In genomic region chr5:151346626-151347025, GRCm38 (mm10) we compare ENCODE assay signal across 12 mouse cellular contexts.
A peak's percentile ranks its signal among the peaks of the same experiment; 100 is the strongest.
DNase-seq lines count a peak whose midpoint lies in the region; ATAC-seq and TF ChIP-seq lines count a peak whose summit lies in the region.
"Had no signal": no experiment of that assay in that cellular context is flagged by ENCODE, and none has a peak within 500 bp of the region (broad histone marks: within the 10 kb centered on the region; RNA-seq: fewer than 3 reads in every experiment).

No protein-coding gene starts in this region.

- TF ChIP-seq EP300 in heart, postnatal 0 days (IDR thresholded peaks at IDR 0.05; ENCODE audit: low read depth), result no peak

- DNase-seq in kidney, adult 18-20 months, result peak; percentile 25
- DNase-seq in adrenal gland, adult 18-20 months (ENCODE audit: low spot score in 2 of 2), result peak; percentile 73 to 83
- peak; percentile 20 for DNase-seq in heart, postnatal 0 days (ENCODE audit: low spot score)
- peak; percentile 5 to 32 for DNase-seq in lung, postnatal 4 days
- DNase-seq in embryo, embryonic 11 days, result no peak
- DNase-seq: lung, embryonic 14.5 days; thymus, postnatal 36 days had no signal

- no peak for TF ChIP-seq CTCF in heart, postnatal 0 days (IDR thresholded peaks at IDR 0.05; ENCODE audit: low read depth)

- H3K27me3 ChIP-seq in kidney, embryonic 15.5 days, result no peaks in the 10 kb centered on the region
- H3K27me3 ChIP-seq in heart, postnatal 0 days (ENCODE audit: control insufficient read depth, insufficient read depth, low read length), result no peaks in the 10 kb centered on the region
- H3K27me3 ChIP-seq: heart, embryonic 15.5 days had no signal

- ATAC-seq in kidney, embryonic 15.5 days (replicated peaks; ENCODE audit: low FRiP score), result no peak
- ATAC-seq in heart, postnatal 0 days (ENCODE audit: insufficient read depth, low read depth), result peak; percentile 53; the same call in 1 of the 2 replicates
- ATAC-seq in megakaryocyte, adult 5-6 weeks (ENCODE audit: poor library complexity, severe bottlenecking), result no peak
- ATAC-seq in CD4-positive, CD25-positive, alpha-beta regulatory T cell, adult 4 months, result no peak

- H3K27ac ChIP-seq in kidney, embryonic 15.5 days, result no peak overlapping the region
- no peak overlapping the region for H3K27ac ChIP-seq in heart, postnatal 0 days (ENCODE audit: low read depth)
- H3K27ac ChIP-seq: heart, embryonic 15.5 days had no signal

- no peaks in the 10 kb centered on the region for H3K4me1 ChIP-seq in kidney, embryonic 15.5 days
- H3K4me1 ChIP-seq in heart, postnatal 0 days (ENCODE audit: control insufficient read depth, insufficient read depth), result no peaks in the 10 kb centered on the region
- H3K4me1 ChIP-seq: heart, embryonic 15.5 days had no signal

- WGBS in kidney, embryonic 15.5 days, result 88% methylated on average over 8 of the region's 8 CpGs
- WGBS in heart, postnatal 0 days, result 75% methylated on average over 8 of the region's 8 CpGs

- no peak overlapping the region for H3K9ac ChIP-seq in kidney, embryonic 15.5 days
- H3K9ac ChIP-seq in heart, postnatal 0 days (replicated peaks; ENCODE audit: low read depth, low read length), result no peak overlapping the region
- H3K9ac ChIP-seq: heart, embryonic 15.5 days; lung, embryonic 14.5 days had no signal

- H3K4me3 ChIP-seq in kidney, embryonic 15.5 days (replicated peaks), result no peak overlapping the region
- H3K4me3 ChIP-seq in heart, postnatal 0 days (ENCODE audit: low read depth, low read length), result no peak overlapping the region
- H3K4me3 ChIP-seq: erythroblast, embryonic 14.5 days; heart, embryonic 15.5 days had no signal

- H3K36me3 ChIP-seq in kidney, embryonic 15.5 days, result no peaks in the 10 kb centered on the region
- H3K36me3 ChIP-seq in heart, postnatal 0 days (replicated peaks; ENCODE audit: control insufficient read depth, insufficient read depth, low read length), result no peaks in the 10 kb centered on the region
- H3K36me3 ChIP-seq: heart, embryonic 15.5 days had no signal

- H3K4me2 ChIP-seq in kidney, embryonic 15.5 days, result no peak overlapping the region
- H3K4me2 ChIP-seq in heart, postnatal 0 days (ENCODE audit: low read depth, low read length), result no peak overlapping the region
- H3K4me2 ChIP-seq: heart, embryonic 15.5 days; lung, embryonic 14.5 days had no signal

- no peaks in the 10 kb centered on the region for H3K9me3 ChIP-seq in kidney, embryonic 15.5 days (replicated peaks)
- no peaks in the 10 kb centered on the region for H3K9me3 ChIP-seq in heart, postnatal 0 days (replicated peaks; ENCODE audit: control insufficient read depth, low read length)
- H3K9me3 ChIP-seq: heart, embryonic 15.5 days had no signal
